ENCODE assay signal across 1 mouse cellular context in the genomic region with DNA sequence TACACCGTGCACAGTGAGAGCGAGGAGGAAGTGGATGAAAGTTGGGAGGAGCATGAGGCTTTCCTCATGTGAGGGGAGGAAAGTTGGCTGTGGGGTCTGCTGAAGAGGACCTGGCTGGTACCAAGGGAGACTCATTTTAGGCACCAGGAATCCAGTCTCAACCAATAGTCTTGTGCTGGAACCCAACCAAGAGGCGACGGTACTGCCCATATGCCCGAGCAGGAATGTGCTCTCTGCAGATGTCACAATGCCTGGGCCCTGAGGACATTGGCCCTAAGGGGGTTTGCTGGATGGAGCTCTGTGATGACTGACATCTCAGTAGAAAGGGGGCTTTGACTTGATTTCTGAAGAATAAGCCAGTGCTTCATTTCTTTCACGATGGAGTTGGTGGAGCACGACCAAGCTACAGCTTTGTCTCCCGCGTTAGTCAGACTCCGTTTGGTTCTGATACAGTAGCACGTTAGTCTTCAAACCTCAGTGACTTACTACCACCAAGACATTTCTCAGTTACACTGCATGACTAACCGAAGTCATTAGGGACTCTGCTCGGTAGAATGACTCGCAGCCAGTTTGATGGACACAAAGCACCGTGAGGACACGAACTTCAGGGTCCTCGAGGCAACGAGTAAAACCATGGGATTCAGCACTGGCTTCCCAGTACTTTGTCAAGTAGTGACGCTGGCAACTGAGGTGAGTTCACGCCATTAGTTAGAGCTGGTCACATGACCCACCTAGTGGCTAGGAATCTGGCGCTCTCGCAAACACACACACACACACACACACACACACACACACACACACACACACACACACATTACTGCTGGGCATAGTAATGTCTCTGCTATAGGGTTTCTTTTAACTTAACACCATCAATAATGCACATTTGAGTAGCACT.
A peak's percentile ranks its signal among the peaks of the same experiment; 100 is the strongest.
TF ChIP-seq lines count a peak whose summit lies in the region.

No protein-coding gene starts in this region.

TF ChIP-seq in myocyte, 11 proteins besides CTCF, POLR2A, EP300 and RAD21:
- no peak for TF ChIP-seq SRF (IDR thresholded peaks at IDR 0.05; ENCODE audit: control insufficient read depth, insufficient read length, low read depth)
- peak; percentile 20 for TF ChIP-seq USF1 (IDR thresholded peaks at IDR 0.05; ENCODE audit: low read depth)
